Mouse (Mus musculus): Measurements from ENCODE around the gene Trim52. TPM values are rescaled to one million over a fixed set of nuclear protein-coding genes. Genes with fewer than 3 reads are reported as not detected.
"Not testable (repeated sequence)": the region's sequence is repeated elsewhere in the genome, so short reads cannot be mapped to it uniquely, and the experiment has no call there.

Trim52 gene
- polyA plus RNA-seq, 1 experiment from 2014 or later = not detected

GRCm38 (mm10) chr14:106162331-106162730, 56.3 kb downstream of the Trim52 start:
- Histone ChIP-seq H3K27ac (replicated peaks) (no peak overlapping the region), H3K27me3 (replicated peaks; ENCODE audit: low read depth, poor library complexity, severe bottlenecking) (no peaks in the 10 kb centered on the region), H3K4me1 (peaks cover 4% of the 10 kb centered on the region), H3K4me3 (no peak overlapping the region), H3K9me3 (no peaks in the 10 kb centered on the region), H3K36me3 (replicated peaks) (no peaks in the 10 kb centered on the region)
- no peak for DNase-seq (ENCODE audit: low spot score)
- 59% methylated on average over 3 of the region's 3 CpGs for WGBS

GRCm38 (mm10) chr14:106163196-106163595, 57.2 kb downstream of the Trim52 start:
- H3K4me3 ChIP-seq = no peak overlapping the region
- H3K36me3 ChIP-seq (replicated peaks) = no peaks in the 10 kb centered on the region
- peaks cover 4% of the 10 kb centered on the region for H3K4me1 ChIP-seq
- H3K27me3 ChIP-seq (replicated peaks; ENCODE audit: low read depth, poor library complexity, severe bottlenecking) = no peaks in the 10 kb centered on the region
- H3K27ac ChIP-seq (replicated peaks) = no peak overlapping the region
- DNase-seq (ENCODE audit: low spot score) = no peak
- H3K9me3 ChIP-seq = no peaks in the 10 kb centered on the region

GRCm38 (mm10) chr14:106163933-106164332, 57.9 kb downstream of the Trim52 start:
- DNase-seq (ENCODE audit: low spot score); H3K4me3 ChIP-seq; H3K4me1 ChIP-seq; H3K36me3 ChIP-seq (replicated peaks); H3K27ac ChIP-seq (replicated peaks); H3K9me3 ChIP-seq; H3K27me3 ChIP-seq (replicated peaks; ENCODE audit: low read depth, poor library complexity, severe bottlenecking): not testable (repeated sequence)

GRCm38 (mm10) chr14:106176879-106177278, 70.9 kb downstream of the Trim52 start:
- DNase-seq (ENCODE audit: low spot score) = no peak
- H3K27ac ChIP-seq (replicated peaks) = no peak overlapping the region
- no peaks in the 10 kb centered on the region for H3K36me3 ChIP-seq (replicated peaks)
- 0 out of 2 replicates have a peak, but pooled peaks cover 2% of the 10 kb centered on the region for H3K4me1 ChIP-seq
- no peak overlapping the region for H3K4me3 ChIP-seq
- no peaks in the 10 kb centered on the region for H3K9me3 ChIP-seq
- no peaks in the 10 kb centered on the region for H3K27me3 ChIP-seq (replicated peaks; ENCODE audit: low read depth, poor library complexity, severe bottlenecking)
- WGBS = 78% methylated on average over 5 of the region's 5 CpGs

DNA sequence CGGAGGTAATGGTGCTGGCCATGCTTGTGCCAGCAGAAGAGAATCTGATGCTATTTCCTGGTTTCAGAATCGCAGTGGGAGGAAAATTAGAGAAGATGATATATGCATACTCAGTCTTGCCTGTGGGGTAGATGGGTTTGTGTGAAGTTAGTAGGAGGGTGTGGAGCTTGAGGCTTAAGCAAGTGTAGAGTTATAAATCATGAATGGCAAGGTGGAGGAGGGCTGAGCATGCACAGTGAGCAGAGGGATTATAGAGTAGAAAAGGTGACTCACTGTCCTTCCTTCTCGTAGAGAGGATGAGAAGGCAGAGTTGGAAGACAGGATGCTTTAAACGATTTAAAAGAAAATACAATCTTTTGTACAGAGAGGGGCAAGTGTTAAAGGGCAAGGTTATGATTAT, 72.2 kb downstream of the Trim52 start:
- DNase-seq (ENCODE audit: low spot score) = no peak
- Histone ChIP-seq H3K27ac (replicated peaks) (no peak overlapping the region), H3K36me3 (replicated peaks) (no peaks in the 10 kb centered on the region), H3K4me3 (no peak overlapping the region), H3K4me1 (0 out of 2 replicates have a peak, but pooled peaks cover 2% of the 10 kb centered on the region), H3K27me3 (replicated peaks; ENCODE audit: low read depth, poor library complexity, severe bottlenecking) (no peaks in the 10 kb centered on the region), H3K9me3 (no peaks in the 10 kb centered on the region)
- WGBS = 82% methylated on average over 4 of the region's 4 CpGs

- WGBS = 73% methylated on average over 8 of the region's 8 CpGs
- no peaks in the 10 kb centered on the region for H3K36me3 ChIP-seq (replicated peaks)
- no peak for DNase-seq (ENCODE audit: low spot score)
Observed at GRCm38 (mm10) chr14:106179102-106179727, 73.2 kb downstream of the Trim52 start.

GRCm38 (mm10) chr14:106179728-106180125, 73.7 kb downstream of the Trim52 start:
- Histone ChIP-seq H3K36me3 (replicated peaks) (no peaks in the 10 kb centered on the region), H3K4me3 (no peak overlapping the region)
- WGBS = 90% methylated on average over 2 of the region's 2 CpGs

More at GRCm38 (mm10) chr14:106179102-106179727, 73.2 kb downstream of the Trim52 start:
- Histone ChIP-seq H3K27ac (replicated peaks) (no peak overlapping the region), H3K4me3 (no peak overlapping the region), H3K9me3 (no peaks in the 10 kb centered on the region), H3K27me3 (replicated peaks; ENCODE audit: low read depth, poor library complexity, severe bottlenecking) (no peaks in the 10 kb centered on the region), H3K4me1 (0 out of 2 replicates have a peak, but pooled peaks cover 2% of the 10 kb centered on the region)

GRCm38 (mm10) chr14:106180616-106181015, 74.6 kb downstream of the Trim52 start:
- Histone ChIP-seq H3K4me1 (0 out of 2 replicates have a peak, but pooled peaks cover 2% of the 10 kb centered on the region), H3K27ac (replicated peaks) (no peak overlapping the region)

More at GRCm38 (mm10) chr14:106179728-106180125, 73.7 kb downstream of the Trim52 start:
- H3K9me3 ChIP-seq = no peaks in the 10 kb centered on the region
- H3K27me3 ChIP-seq (replicated peaks; ENCODE audit: low read depth, poor library complexity, severe bottlenecking) = no peaks in the 10 kb centered on the region
- 0 out of 2 replicates have a peak, but pooled peaks cover 2% of the 10 kb centered on the region for H3K4me1 ChIP-seq
- no peak for DNase-seq (ENCODE audit: low spot score)
- no peak overlapping the region for H3K27ac ChIP-seq (replicated peaks)

DNA sequence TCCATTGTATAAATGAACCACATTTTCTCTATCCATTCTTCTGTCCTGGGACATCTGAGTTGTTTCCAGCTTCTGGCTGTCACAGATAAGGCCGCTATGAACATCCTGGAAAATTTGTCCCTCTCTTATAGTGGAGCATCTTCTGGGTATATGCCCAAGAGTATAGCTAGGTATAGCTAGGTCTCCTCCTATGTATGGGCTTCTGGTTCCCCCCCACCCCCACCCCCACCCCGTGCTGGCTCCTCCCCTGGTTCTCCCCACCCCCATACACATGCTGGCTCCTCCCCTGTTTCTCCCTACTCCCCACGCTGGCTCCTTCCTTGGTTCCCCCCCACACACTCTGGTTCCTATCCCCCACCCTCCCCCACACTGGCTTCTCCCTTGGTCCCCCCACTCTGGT, 78.0 kb downstream of the Trim52 start:
- no peak overlapping the region for H3K27ac ChIP-seq (replicated peaks)
- DNase-seq (ENCODE audit: low spot score) = no peak
- H3K9me3 ChIP-seq = no peaks in the 10 kb centered on the region
- no peak overlapping the region for H3K4me3 ChIP-seq
- no peaks in the 10 kb centered on the region for H3K36me3 ChIP-seq (replicated peaks)
- H3K4me1 ChIP-seq = 0 out of 2 replicates have a peak, but pooled peaks cover 2% of the 10 kb centered on the region
- no peaks in the 10 kb centered on the region for H3K27me3 ChIP-seq (replicated peaks; ENCODE audit: low read depth, poor library complexity, severe bottlenecking)
- WGBS = 81% methylated on average over 3 of the region's 3 CpGs

More at GRCm38 (mm10) chr14:106180616-106181015, 74.6 kb downstream of the Trim52 start:
- Histone ChIP-seq H3K36me3 (replicated peaks) (no peaks in the 10 kb centered on the region), H3K27me3 (replicated peaks; ENCODE audit: low read depth, poor library complexity, severe bottlenecking) (no peaks in the 10 kb centered on the region), H3K4me3 (no peak overlapping the region), H3K9me3 (no peaks in the 10 kb centered on the region)
- no peak for DNase-seq (ENCODE audit: low spot score)

Other genes starting within 250 kb of the Trim52 start
- 40.0 and 41.8 TPM in 2 replicates for gene Spry2, start 209.4 kb upstream of the Trim52 start, polyA plus RNA-seq (2016; fragmentation: Nextera tagmentation; extraction: Ambion mirVana)

Measured in embryonic facial prominence, embryonic 10.5 days (tissue).